Mouse (Mus musculus): ENCODE measurements around the gene Spop.

Gene Spop

DNA sequence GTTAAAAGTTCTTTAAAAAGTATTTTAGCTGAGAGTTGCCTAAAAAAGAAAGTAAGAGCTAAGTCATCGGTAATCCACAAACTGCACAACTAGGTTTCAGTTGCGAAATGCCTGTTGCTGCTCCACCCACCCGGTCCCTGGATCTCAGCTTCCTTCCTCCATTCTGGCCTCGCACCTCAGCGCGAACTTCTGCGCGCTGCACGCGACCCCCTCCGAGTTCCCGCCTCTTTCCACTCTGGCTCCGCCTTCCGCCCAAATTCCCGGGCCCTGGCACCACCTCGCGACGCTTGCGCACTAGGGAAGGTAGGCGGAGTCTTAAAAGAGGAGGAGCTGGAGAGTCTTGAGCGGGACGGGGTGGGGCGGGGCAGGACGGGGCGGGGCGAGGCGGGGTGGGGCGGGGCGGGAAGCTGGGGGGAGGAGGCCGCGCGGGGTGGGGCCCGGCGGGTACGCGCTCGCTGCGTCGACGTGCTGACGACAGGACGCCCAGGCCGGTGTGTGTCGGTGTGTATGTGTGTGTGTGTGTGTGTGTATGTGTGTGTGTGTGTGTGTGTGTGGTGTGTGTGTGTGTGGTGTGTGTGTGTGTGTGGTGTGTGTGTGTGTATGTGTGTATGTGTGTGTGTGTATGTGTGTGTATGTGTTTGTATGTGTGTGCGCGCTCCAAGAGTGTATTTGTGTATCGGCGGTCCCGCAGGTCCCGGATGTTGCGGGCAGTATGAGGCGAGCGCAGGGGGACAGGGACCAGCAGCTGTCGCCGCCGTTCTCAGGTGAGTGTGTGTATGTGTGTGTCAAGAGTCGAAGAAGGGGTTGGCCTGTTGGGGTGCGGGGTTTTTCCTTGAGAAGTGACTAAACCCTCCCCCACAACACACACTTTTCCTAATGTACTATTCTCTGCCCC, at the start of gene Spop:
Gene Spop, plus strand, starts transcription at position 440 of the 895 bp plus-strand sequence.
- no peak for DNase-seq (ENCODE audit: extremely low read depth, low read depth, low spot score)

DNA sequence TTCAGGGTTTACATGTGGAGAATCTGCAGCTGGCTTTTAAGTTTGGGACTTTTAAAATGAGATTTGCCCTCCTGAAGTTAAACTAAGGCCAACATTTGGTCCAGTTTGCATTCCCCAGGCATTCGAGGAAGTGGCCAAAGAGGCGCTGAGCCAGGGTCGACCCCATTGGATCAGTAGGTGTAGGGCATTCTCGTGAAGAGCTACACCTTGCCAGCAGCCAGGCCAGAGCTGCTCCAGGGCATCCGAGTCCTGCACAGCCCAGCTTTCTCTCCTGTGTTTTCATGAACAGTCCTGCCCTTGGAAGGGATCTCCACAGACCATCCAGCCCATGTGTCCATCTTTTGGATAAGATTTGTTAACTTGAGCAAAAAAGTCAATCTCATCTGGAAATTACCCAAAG, 49.5 kb upstream of the Spop start:
- no peak for DNase-seq (ENCODE audit: extremely low read depth, low read depth, low spot score)

GRCm38 (mm10) chr11:95365596-95365995, 48.3 kb upstream of the Spop start:
- no peak for DNase-seq (ENCODE audit: extremely low read depth, low read depth, low spot score)

GRCm38 (mm10) chr11:95366280-95366897, 47.5 kb upstream of the Spop start:
- DNase-seq (ENCODE audit: extremely low read depth, low read depth, low spot score), result no peak

DNA sequence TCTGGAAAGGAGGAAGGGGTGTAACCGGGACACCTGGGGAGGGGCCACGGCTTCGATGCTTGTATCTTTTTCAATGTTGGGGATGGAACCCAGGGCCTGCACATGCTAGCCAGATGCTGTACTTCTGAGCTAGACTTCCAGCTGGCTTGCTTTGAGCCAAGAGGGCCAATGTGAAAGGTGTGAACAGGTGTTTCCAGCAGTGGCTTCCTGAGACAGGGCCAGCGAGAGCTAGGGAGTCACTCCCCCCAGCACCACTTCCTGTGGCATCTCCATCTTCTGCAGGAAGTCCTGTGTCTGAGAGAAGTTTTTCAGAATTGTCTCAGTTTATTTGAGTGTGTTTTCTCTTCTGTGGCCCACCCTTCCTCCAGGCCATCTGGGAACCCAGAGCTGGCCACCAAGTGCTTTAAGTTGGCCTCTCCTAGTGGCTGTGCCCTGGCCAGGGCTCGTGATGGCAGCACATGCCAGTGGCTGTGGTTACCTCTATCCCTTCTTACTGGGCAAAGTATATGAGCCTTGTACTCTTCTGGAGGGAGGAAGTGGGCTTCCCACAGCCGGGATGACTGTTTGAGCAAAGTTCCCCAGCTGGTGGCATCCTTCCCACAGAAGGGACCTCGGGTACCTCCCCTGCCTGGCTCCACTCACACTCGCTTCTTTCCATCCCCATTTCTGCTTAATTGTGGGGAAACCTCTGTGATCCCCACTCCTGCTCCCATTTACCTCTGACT, 46.7 kb upstream of the Spop start:
- DNase-seq (ENCODE audit: extremely low read depth, low read depth, low spot score), result no peak

- no peak for DNase-seq (ENCODE audit: extremely low read depth, low read depth, low spot score)
Observed at GRCm38 (mm10) chr11:95368231-95368823, 45.6 kb upstream of the Spop start.

DNA sequence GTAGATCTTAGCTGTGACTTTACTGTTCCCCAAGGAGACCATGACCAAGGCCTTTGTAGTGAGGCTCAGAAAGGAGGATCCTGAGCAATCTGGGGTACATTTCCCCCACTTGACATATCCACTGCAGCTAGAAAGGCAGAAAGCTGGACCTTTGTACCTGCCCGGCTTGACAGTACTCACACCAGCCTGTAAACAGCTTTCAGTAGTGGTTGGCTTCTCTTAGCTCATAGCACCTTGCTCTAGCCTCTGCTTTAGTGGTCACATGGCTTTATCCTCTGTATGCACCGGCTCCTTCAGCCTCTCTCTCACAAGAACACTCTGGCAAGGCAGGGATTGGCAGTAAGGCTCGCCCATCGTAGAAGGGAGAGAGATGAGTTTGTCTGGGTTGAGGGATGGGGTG, 45.0 kb upstream of the Spop start:
- DNase-seq (ENCODE audit: extremely low read depth, low read depth, low spot score), result no peak

DNA sequence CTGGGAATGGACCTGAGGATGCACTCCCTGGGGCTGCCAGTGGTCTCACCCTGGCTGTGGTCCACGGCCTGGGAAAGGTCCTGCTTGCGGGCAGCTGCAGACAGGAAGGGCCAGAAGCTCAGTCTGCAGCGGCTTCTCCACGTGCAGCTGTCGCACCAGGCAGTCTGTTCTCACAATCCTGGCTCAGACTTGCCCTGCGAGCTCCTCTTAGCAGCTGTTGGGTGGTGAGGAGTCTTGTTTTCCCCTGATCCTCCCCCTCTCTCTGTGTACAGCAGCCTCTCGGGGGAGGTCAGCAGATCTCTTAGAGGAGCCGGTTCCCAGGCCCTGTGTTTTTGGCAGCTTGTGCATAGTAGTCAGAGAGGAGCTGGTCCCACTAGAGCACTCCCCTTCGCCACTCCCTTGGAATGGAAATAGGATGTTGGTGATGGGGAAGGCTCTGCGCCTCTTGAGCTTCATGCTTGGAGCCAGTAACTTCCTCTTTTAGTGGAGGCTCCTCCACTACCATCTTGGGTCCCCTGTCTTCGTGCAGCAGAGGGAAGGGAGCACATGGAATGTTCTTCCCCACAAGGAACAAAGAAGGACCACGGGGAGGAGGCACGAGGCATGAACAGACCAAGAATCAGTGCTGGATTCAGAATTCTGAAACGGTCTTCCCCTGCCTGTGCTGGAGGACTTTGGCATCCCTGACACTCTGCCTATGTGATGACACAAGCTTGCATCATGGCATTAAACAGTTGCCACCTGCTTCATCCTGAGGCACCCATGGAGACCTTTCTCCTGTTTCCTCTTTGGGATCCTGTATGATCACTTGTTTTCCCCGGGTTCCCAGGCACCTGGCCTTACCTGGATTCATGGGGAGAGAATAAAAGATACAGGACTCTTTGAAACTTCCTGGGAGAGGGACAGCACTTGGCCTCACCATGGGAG, 43.7 kb upstream of the Spop start:
- DNase-seq (ENCODE audit: extremely low read depth, low read depth, low spot score), result no peak

- no peak for DNase-seq (ENCODE audit: extremely low read depth, low read depth, low spot score)
Observed at GRCm38 (mm10) chr11:95371182-95371581, 42.7 kb upstream of the Spop start.

- DNase-seq (ENCODE audit: extremely low read depth, low read depth, low spot score), result no peak
Observed at GRCm38 (mm10) chr11:95378926-95379325, 35.0 kb upstream of the Spop start.

GRCm38 (mm10) chr11:95379552-95379951, 34.3 kb upstream of the Spop start:
- DNase-seq (ENCODE audit: extremely low read depth, low read depth, low spot score), result no peak

DNA sequence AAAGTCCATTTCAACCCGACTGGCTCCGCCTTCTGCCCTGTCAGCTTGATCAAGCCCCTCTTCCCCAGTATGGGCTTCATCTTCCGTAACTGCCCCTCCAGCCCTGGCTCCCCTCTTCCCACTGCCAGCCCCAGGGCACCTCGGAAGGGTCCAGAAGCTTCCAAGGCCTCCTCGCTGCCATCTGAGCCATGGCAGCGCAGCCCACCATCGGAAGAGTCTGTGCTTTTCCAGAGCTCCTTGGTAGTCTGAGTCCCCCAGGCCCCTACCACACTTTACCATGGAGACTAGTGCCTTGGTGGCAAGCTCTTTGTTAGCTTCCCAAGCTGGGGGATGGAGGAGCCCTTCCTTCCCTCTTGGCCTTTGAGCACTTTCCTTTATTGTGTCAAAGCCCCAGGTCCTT, 33.2 kb upstream of the Spop start:
- no peak for DNase-seq (ENCODE audit: extremely low read depth, low read depth, low spot score)

GRCm38 (mm10) chr11:95381146-95381545, 32.7 kb upstream of the Spop start:
- no peak for DNase-seq (ENCODE audit: extremely low read depth, low read depth, low spot score)

DNA sequence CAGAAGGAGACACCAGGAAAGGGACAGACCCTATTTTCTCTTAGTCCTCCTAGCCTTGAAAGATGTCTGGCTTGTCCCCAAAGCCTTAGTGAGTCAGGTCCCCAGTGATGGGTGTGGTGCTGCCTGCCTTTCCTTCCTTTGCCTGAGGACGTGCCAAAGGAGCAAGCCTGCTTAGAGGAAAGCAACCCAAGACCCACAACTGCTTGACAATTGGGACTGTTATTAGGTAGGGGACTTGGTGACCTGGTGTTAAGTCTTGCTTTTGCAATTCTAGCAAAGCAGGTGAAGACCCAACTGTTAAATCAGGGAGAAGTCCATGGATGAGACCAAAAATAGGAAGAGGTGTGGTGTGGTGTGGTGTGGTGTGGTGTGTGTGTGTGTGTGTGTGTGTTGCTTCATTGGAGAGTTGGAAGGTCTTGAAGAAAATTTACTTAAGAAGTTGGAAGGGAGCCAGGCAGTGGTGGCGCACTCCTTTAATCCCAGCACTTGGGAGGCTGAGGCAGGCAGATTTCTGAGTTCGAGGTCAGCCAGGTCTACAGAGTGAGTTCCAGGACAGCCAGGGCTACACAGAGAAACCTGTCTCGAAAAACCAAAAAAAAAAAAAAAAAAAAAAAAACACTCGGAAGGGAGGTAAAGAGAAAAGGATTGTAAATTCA, 30.4 kb upstream of the Spop start:
- no peak for DNase-seq (ENCODE audit: extremely low read depth, low read depth, low spot score)

DNA sequence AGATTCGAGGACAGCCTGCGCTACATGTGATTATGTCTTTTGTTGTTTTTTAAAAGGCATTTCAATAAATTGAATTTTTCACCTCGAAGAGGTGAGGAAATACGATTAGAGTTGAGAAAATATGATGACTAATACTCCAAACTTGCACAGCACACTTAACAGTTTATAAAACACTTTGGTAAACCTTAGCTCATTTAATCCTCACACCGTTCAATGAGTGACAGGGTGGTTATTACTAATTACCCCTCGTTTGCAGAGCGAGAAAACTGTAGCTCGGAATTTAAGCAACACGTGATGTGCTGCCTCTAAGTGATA, 29.9 kb upstream of the Spop start:
- no peak for DNase-seq (ENCODE audit: extremely low read depth, low read depth, low spot score)

- DNase-seq (ENCODE audit: extremely low read depth, low read depth, low spot score), result peak; percentile 97
Observed at GRCm38 (mm10) chr11:95384319-95384972, 29.4 kb upstream of the Spop start, which contains the start of gene Slc35b1. Gene Slc35b1, plus strand, starts transcription at chr11:95384692.

GRCm38 (mm10) chr11:95384973-95385320, 28.9 kb upstream of the Spop start:
- DNase-seq (ENCODE audit: extremely low read depth, low read depth, low spot score), result no peak

DNA sequence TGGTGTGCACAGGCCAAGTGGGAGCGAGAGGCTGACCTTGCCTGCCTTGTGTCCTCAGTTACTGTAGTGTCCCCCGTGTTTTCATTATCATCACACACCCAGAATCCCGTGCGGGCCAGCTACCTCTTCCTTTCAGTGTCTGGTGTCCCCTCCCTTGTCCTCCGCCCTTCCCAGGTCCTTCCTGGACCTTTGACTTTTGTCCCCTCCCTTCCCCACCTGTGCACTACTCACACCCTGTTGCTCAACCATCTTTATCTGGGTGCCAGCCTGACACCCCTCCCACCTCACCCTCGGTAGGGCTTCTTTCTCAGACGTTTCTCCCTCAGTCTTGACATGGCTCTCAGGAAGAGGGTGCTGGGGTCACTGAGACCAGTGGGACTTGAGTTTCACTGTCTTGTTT, 26.5 kb upstream of the Spop start:
- DNase-seq (ENCODE audit: extremely low read depth, low read depth, low spot score), result no peak

DNA sequence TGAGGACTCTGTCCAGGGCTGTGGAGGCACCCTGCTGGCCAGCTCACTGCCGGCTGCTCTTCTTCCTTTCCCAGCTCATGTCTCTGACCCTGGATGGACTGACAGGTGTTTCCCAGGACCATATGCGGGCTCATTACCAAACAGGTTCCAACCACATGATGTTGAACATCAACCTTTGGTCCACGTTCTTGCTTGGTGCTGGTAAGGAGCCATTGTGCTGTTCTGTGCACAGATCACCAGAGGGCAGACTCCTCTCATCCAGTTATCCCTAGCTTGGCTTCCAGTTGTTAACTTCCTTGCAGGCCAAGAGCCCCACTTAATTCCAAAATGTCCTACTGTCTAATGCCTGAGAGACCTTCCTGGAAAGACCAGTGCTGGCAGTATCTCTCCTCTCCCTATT, 24.9 kb upstream of the Spop start:
- no peak for DNase-seq (ENCODE audit: extremely low read depth, low read depth, low spot score)

GRCm38 (mm10) chr11:95390420-95390819, 23.5 kb upstream of the Spop start:
- DNase-seq (ENCODE audit: extremely low read depth, low read depth, low spot score), result no peak

Data from fat pad, adult 2 months (tissue).